Mouse (Mus musculus) ES-E14 (cell line): ENCODE measurements around the gene Gm525. TPM values are rescaled to one million over a fixed set of nuclear protein-coding genes. Genes with fewer than 3 reads are reported as not detected.
A peak's percentile ranks its signal among the peaks of the same experiment; 100 is the strongest.

Experiments
- DNase-seq: peaks from one replicate; pipeline ENCODE4 v3.0.0-alpha.2; 2013; ENCODE audit warnings: low read depth, low spot score
- H3K27ac ChIP-seq: 2 replicates; pipeline ENCODE4 v1.5.1; 2012; ENCODE audit warnings: low read depth, mild to moderate bottlenecking, low read length, moderate library complexity, mixed read lengths; ENCODE audit not compliant: poor library complexity, insufficient read depth, severe bottlenecking
- H3K36me3 ChIP-seq: 2 replicates; pipeline ENCODE4 v1.6.1; 2012; ENCODE audit warnings: mild to moderate bottlenecking, low read length, moderate library complexity, mixed read lengths; ENCODE audit not compliant: control insufficient read depth, poor library complexity, insufficient read depth, severe bottlenecking
- H3K4me1 ChIP-seq, 2 experiments: fragments of 150-350 bp in 1 of 2; sonication (generic) in 1 of 2; 2 replicates each; pipeline ENCODE4 v1.6.1; 2012; ENCODE audit warnings: low read length in 2 of 2, mild to moderate bottlenecking in 1 of 2, mixed read lengths in 1 of 2; ENCODE audit not compliant: control insufficient read depth in 2 of 2, insufficient read depth in 2 of 2, poor library complexity in 1 of 2
- H3K4me3 ChIP-seq, 2 experiments: fragments of 150-350 bp in 1 of 2; sonication (generic) in 1 of 2; 2 replicates each; pipeline ENCODE4 v1.5.1; 2012; ENCODE audit warnings: low read length in 2 of 2, low read depth in 1 of 2, mild to moderate bottlenecking in 1 of 2, mixed read lengths in 1 of 2; ENCODE audit not compliant: insufficient read depth in 1 of 2, poor library complexity in 1 of 2, severe bottlenecking in 1 of 2
- H3K9ac ChIP-seq: 2 replicates; pipeline ENCODE4 v1.6.1; 2012; ENCODE audit warnings: low read depth, mild to moderate bottlenecking, low read length, mixed read lengths; ENCODE audit not compliant: poor library complexity, insufficient read depth, severe bottlenecking
- H3K9me3 ChIP-seq: fragments of 150-350 bp; sonication (generic); 2 replicates; pipeline ENCODE4 v1.6.1; 2012; ENCODE audit warnings: low read depth, mild to moderate bottlenecking, low read length; ENCODE audit not compliant: control insufficient read depth, insufficient read depth
- CHD2 ChIP-seq: IDR thresholded peaks from 2 replicates; pipeline ENCODE4 v1.6.1; 2014; ENCODE audit warnings: mild to moderate bottlenecking, low read depth, low read length, inconsistent platforms
- HCFC1 ChIP-seq: IDR thresholded peaks from 2 replicates; pipeline ENCODE4 v1.6.1; 2012; ENCODE audit warnings: low read length, inconsistent platforms, borderline replicate concordance; ENCODE audit not compliant: insufficient read depth
- MAFK ChIP-seq: IDR thresholded peaks from 2 replicates; pipeline ENCODE4 v1.6.1; 2014; ENCODE audit warnings: mild to moderate bottlenecking, low read depth, low read length, inconsistent platforms; ENCODE audit not compliant: insufficient read depth
- ZC3H11A ChIP-seq: IDR thresholded peaks from 2 replicates; pipeline ENCODE4 v1.6.1; 2012; ENCODE audit warnings: low read depth, mild to moderate bottlenecking, inconsistent platforms, low read length, borderline replicate concordance
- ZNF384 ChIP-seq: IDR thresholded peaks from 2 replicates; pipeline ENCODE4 v1.6.1; 2012; ENCODE audit warnings: low read depth, low read length, inconsistent platforms
- in situ Hi-C, 2 experiments: fragments of 600-800 bp; cut with MboI; formaldehyde crosslinking; loops; one replicate each; pipeline ENCODE4 v1.15.1; 2025; ENCODE audit warnings: low sequenced_read_pairs in 2 of 2, inconsistent platforms in 1 of 2; ENCODE audit not compliant: unreplicated experiment in 2 of 2
- total RNA-seq: library from RNA; depleted of rRNA; stranded (reverse); fragments of 300-350 nt; gene quantifications from 2 replicates; pipeline ENCODE4 v1.2.3, GENCODE M21; 2012

The Gm525 gene
- total RNA-seq, 1 experiment = 5.9 TPM

GRCm38 (mm10) chr11:89059919-89060422, 13.7 kb upstream of the Gm525 start:
- Histone ChIP-seq H3K9ac (peak overlapping the region; percentile 86), H3K9me3 (no peaks in the 10 kb centered on the region), H3K4me1 (no peaks in the 10 kb centered on the region; a peak in 1 of 4 replicates), H3K4me3 (peak overlapping the region; percentile 86 to 87), H3K36me3 (peaks cover 8% of the 10 kb centered on the region), H3K27ac (peak overlapping the region; percentile 49)
- in situ Hi-C loops = no loop called here
- no peak for DNase-seq
- TF ChIP-seq CHD2 = no peak

- H3K4me3 ChIP-seq = peak overlapping the region; percentile 86 to 87
- H3K36me3 ChIP-seq = peaks cover 7% of the 10 kb centered on the region
- DNase-seq = peak; percentile 95
- peak overlapping the region; percentile 49 for H3K27ac ChIP-seq
- in situ Hi-C loops = no loop called here
- peaks cover 0 to under 1% of the 10 kb centered on the region in 2 experiments; a peak in 1 of 4 replicates for H3K4me1 ChIP-seq
- TF ChIP-seq MAFK (no peak), ZC3H11A (no peak), CHD2 (peak; percentile 94), ZNF384 (no peak), HCFC1 (no peak)
- H3K9ac ChIP-seq = peak overlapping the region; percentile 86
- no peaks in the 10 kb centered on the region for H3K9me3 ChIP-seq
These were observed 13.1 kb upstream of the Gm525 start for GRCm38 (mm10) chr11:89060423-89061089.

GRCm38 (mm10) chr11:89061362-89061761, 12.3 kb upstream of the Gm525 start:
- peaks cover 4% of the 10 kb centered on the region for H3K36me3 ChIP-seq
- H3K4me3 ChIP-seq = no peak overlapping the region
- in situ Hi-C loops = no loop called here
- H3K9me3 ChIP-seq = no peaks in the 10 kb centered on the region
- peaks cover 0 to 5% of the 10 kb centered on the region in 2 experiments; a peak in 1 of 4 replicates for H3K4me1 ChIP-seq
- no peak overlapping the region for H3K9ac ChIP-seq
- no peak overlapping the region for H3K27ac ChIP-seq
- DNase-seq = no peak
- TF ChIP-seq HCFC1 (no peak), CHD2 (no peak), MAFK (no peak), ZC3H11A (no peak), ZNF384 (no peak)

GRCm38 (mm10) chr11:89064312-89064711, 9.3 kb upstream of the Gm525 start:
- in situ Hi-C loops = no loop called here
- no peak for DNase-seq
- peaks cover 8 to 16% of the 10 kb centered on the region in 2 experiments; a peak in 3 of 4 replicates for H3K4me1 ChIP-seq
- no peak overlapping the region for H3K4me3 ChIP-seq
- no peak overlapping the region for H3K27ac ChIP-seq
- TF ChIP-seq MAFK = no peak
- no peak for TF ChIP-seq CHD2
- no peak for TF ChIP-seq HCFC1
- TF ChIP-seq ZNF384 = no peak
- no peak for TF ChIP-seq ZC3H11A
- no peaks in the 10 kb centered on the region for H3K9me3 ChIP-seq
- no peaks in the 10 kb centered on the region for H3K36me3 ChIP-seq
- H3K9ac ChIP-seq = no peak overlapping the region

GRCm38 (mm10) chr11:89065297-89065696, 8.3 kb upstream of the Gm525 start:
- H3K9me3 ChIP-seq = no peaks in the 10 kb centered on the region
- no peak overlapping the region for H3K4me3 ChIP-seq
- H3K9ac ChIP-seq = no peak overlapping the region
- no peak overlapping the region; the same call in 1 of the 2 replicates for H3K27ac ChIP-seq
- TF ChIP-seq HCFC1 (no peak), CHD2 (no peak), MAFK (no peak), ZNF384 (no peak), ZC3H11A (no peak)
- in situ Hi-C loops = no loop called here
- DNase-seq = peak; percentile 62
- no peaks in the 10 kb centered on the region for H3K36me3 ChIP-seq
- H3K4me1 ChIP-seq = peaks cover 8 to 16% of the 10 kb centered on the region in 2 experiments
